Mouse (Mus musculus) liver, embryonic 14.5 days (tissue): ENCODE results near the gene Ccdc162. TPM values are rescaled to one million over a fixed set of nuclear protein-coding genes. Genes with fewer than 3 reads are reported as not detected.

Experiments used
- ATAC-seq: fragments of 200-750 bp; cut with Nextera tagmentation; 2 replicates; pipeline ENCODE4 v1.8.0; 2017; ENCODE audit warnings: moderate number of reproducible peaks, mild to moderate bottlenecking, moderate library complexity; ENCODE audit not compliant: insufficient read depth
- DNase-seq, 3 experiments: peaks; one replicate each; pipeline ENCODE4 v3.0.0-alpha.2; 2012 to 2013; ENCODE audit warnings: low read depth in 3 of 3, low spot score in 3 of 3
- H3K27ac ChIP-seq: fragments of 300-500 bp; sonication (generic); 2 replicates; pipeline ENCODE4 v1.5.1; 2014; ENCODE audit warnings: moderate library complexity, mild to moderate bottlenecking, control low read depth, inconsistent platforms
- H3K27me3 ChIP-seq: fragments of 300-500 bp; sonication (generic); 2 replicates; pipeline ENCODE4 v1.6.1; 2014; ENCODE audit warnings: mild to moderate bottlenecking, low read length, moderate library complexity; ENCODE audit not compliant: control insufficient read depth, insufficient read depth
- H3K36me3 ChIP-seq: fragments of 300-500 bp; sonication (generic); replicated peaks from 2 replicates; pipeline ENCODE4 v1.6.1; 2014; ENCODE audit warnings: low read depth; ENCODE audit not compliant: control insufficient read depth, insufficient read depth
- H3K4me1 ChIP-seq, 2 experiments: fragments of 200-500 bp in 1 of 2; fragments of 300-500 bp in 1 of 2; sonication (generic) in 1 of 2; replicated peaks; 2 replicates each; pipeline ENCODE4 v1.6.1; 2012 to 2014; ENCODE audit warnings: antibody characterized with exemption in 1 of 2, inconsistent platforms in 1 of 2, low read length in 1 of 2; ENCODE audit not compliant: control insufficient read depth in 2 of 2, insufficient read depth in 2 of 2
- H3K4me2 ChIP-seq: fragments of 300-500 bp; sonication (generic); 2 replicates; pipeline ENCODE4 v1.6.1; 2014; ENCODE audit warnings: low read depth, mild to moderate bottlenecking, control low read depth, moderate library complexity
- H3K4me3 ChIP-seq, 2 experiments: fragments of 200-500 bp in 1 of 2; fragments of 300-500 bp in 1 of 2; sonication (generic) in 1 of 2; 2 replicates each; pipeline ENCODE4 v1.5.1; 2012 to 2014; ENCODE audit warnings: low read depth in 2 of 2, low read length in 2 of 2, mild to moderate bottlenecking in 2 of 2, control low read depth in 1 of 2, inconsistent platforms in 1 of 2, moderate library complexity in 1 of 2; ENCODE audit not compliant: insufficient read depth in 1 of 2
- H3K9ac ChIP-seq: fragments of 300-500 bp; sonication (generic); replicated peaks from 2 replicates; pipeline ENCODE4 v1.6.1; 2014; ENCODE audit warnings: mild to moderate bottlenecking, control low read depth, moderate library complexity
- H3K9me3 ChIP-seq: fragments of 300-500 bp; sonication (generic); 2 replicates; pipeline ENCODE4 v1.6.1; 2016; ENCODE audit warnings: low read length, mixed read lengths; ENCODE audit not compliant: control insufficient read depth
- CTCF ChIP-seq: IDR thresholded peaks from 2 replicates; pipeline ENCODE4 v1.5.1; 2016; ENCODE audit warnings: antibody characterized with exemption, low read depth, control low read depth
- EP300 ChIP-seq: IDR thresholded peaks from 2 replicates; pipeline ENCODE4 v1.6.1; 2016; ENCODE audit warnings: antibody characterized with exemption, low read depth
- WGBS: fragments of 180-500 bp; shearing (Covaris S2); extraction: QIAGEN DNeasy Blood & Tissue Kit; methylation state at CpG from one replicate; pipeline ENCODE4 v1.1.7; 2014; ENCODE audit not compliant: insufficient replicate concordance; 5-methylcytosine and 5-hydroxymethylcytosine counted together
- polyA plus RNA-seq, 2 experiments: library from polyadenylated mRNA; depleted of rRNA in 1 of 2; stranded (reverse) in 1 of 2; unstranded in 1 of 2; fragments of >200 nt; fragmentation: Nextera tagmentation in 1 of 2; extraction: Ambion mirVana in 1 of 2; gene quantifications; 2 replicates each; pipeline versions ENCODE4 v1.2.1 to v1.2.3; 2012 to 2014

The Ccdc162 gene
- polyA plus RNA-seq, 2 experiments = 0.07 to 0.10 TPM

DNA sequence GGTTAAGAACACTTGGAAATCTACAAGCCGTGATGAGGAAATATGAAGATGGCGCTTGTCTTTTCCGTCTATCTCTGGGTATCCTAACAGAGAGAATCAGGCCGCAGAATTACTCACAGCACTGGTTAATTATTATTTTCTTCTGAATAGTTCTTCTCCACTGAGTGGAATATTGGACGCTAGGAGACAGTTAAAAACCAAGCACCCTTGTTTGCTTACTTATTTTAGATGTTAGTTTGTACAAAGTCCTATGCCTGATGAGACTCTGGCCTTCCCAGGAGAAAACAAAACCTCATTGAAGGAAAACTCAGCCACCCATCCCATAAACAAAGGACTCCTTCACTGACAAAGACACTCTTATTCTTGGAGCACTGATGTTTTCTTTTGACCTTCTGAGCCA lies 104.5 kb downstream of the Ccdc162 start:
- no peak for TF ChIP-seq EP300
- TF ChIP-seq CTCF = no peak

DNA sequence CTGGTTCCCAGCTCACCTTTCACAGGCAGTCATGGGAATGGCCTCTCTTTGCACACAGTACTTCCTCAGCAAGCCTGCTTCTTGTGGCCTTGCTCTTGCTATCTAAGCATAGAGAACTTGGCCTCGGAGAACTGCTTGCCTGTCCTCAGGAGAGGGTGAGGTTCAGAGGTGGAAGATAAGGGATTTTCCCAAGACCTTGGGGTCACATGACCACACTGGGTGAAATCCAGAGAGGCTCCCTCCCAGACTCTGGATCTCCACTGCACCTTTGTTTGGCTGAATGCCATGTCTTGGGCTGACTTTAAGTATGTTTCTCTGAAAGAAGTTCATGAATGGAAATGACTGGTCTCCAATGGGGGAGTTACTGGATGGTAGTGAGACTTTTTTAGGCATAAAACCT lies 107.0 kb downstream of the Ccdc162 start:
- Histone ChIP-seq H3K27me3 (no peaks in the 10 kb centered on the region), H3K9me3 (no peaks in the 10 kb centered on the region), H3K9ac (no peak overlapping the region), H3K4me1 (peaks cover 0 to 11% of the 10 kb centered on the region in 2 experiments; a peak in 2 of 4 replicates), H3K36me3 (no peaks in the 10 kb centered on the region), H3K4me2 (no peak overlapping the region), H3K27ac (no peak overlapping the region), H3K4me3 (no peak overlapping the region)
- no peak for TF ChIP-seq EP300
- TF ChIP-seq CTCF = no peak
- 33% methylated on average over 1 of the region's 1 CpGs for WGBS
- no peak for ATAC-seq
- no peak for DNase-seq

More for the DNA sequence above, 104.5 kb downstream of the Ccdc162 start:
- no peak for ATAC-seq
- H3K27ac ChIP-seq = no peak overlapping the region
- H3K4me3 ChIP-seq = no peak overlapping the region
- no peaks in the 10 kb centered on the region for H3K36me3 ChIP-seq
- 67% methylated on average over 5 of the region's 5 CpGs for WGBS
- H3K9me3 ChIP-seq = no peaks in the 10 kb centered on the region
- no peak overlapping the region for H3K4me2 ChIP-seq
- no peak overlapping the region for H3K9ac ChIP-seq
- H3K4me1 ChIP-seq = 0 out of 4 replicates have a peak, but pooled peaks cover 0 to 3% of the 10 kb centered on the region in 2 experiments
- no peaks in the 10 kb centered on the region for H3K27me3 ChIP-seq
- no peak for DNase-seq

DNA sequence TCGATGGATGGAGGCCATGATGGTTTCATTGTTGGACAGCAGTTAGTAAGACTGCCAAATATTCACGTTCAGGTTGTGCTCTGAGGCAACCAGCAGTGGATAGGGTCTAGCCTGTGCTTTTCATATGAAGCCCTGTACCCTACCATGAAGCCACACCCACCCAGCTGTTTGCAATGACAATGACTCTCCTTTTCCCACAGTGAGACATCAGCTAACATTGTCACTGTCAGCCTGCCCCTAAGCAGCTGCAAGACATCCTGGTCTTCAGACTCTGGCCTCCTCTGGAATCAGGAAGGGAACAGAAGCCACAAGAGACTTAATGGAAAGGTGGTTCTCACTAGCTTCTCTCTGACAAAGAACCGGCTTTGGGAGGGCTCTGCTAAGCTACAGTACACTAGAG lies 107.9 kb downstream of the Ccdc162 start:
- H3K4me2 ChIP-seq = no peak overlapping the region
- peaks cover 0 to 13% of the 10 kb centered on the region in 2 experiments; a peak in 2 of 4 replicates for H3K4me1 ChIP-seq
- TF ChIP-seq CTCF = no peak
- no peak for TF ChIP-seq EP300
- H3K27ac ChIP-seq = no peak overlapping the region
- ATAC-seq = no peak
- no peaks in the 10 kb centered on the region for H3K27me3 ChIP-seq
- no peak overlapping the region for H3K4me3 ChIP-seq
- no peak overlapping the region for H3K9ac ChIP-seq
- H3K36me3 ChIP-seq = no peaks in the 10 kb centered on the region
- 52% methylated on average over 3 of the region's 3 CpGs for WGBS
- DNase-seq = no peak
- no peaks in the 10 kb centered on the region for H3K9me3 ChIP-seq

DNA sequence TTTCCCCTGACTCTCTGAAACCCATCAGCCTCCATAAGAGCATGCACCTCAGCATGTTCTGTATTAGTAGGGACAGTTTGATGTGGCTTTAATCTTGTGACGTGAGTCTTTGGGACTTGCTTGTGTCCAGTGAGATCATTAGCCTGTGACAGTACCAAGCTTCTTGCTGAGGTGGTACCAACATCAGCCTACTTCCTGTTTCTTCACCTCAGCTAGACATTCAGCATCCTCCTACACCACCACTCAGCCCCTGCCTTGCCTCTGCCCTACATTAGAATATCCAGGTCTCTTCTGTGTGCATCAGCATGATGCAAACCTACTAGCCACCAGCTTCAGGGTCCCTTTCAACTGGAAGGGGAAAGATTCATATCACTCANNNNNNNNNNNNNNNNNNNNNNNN lies 113.8 kb downstream of the Ccdc162 start:
- ATAC-seq (no peak), DNase-seq (no peak)
- Histone ChIP-seq H3K36me3 (no peaks in the 10 kb centered on the region), H3K4me1 (peaks cover 0 to 11% of the 10 kb centered on the region in 2 experiments; a peak in 2 of 4 replicates), H3K27ac (no peak overlapping the region), H3K27me3 (no peaks in the 10 kb centered on the region), H3K9me3 (no peaks in the 10 kb centered on the region), H3K4me3 (no peak overlapping the region), H3K9ac (no peak overlapping the region), H3K4me2 (no peak overlapping the region)
- TF ChIP-seq CTCF (no peak), EP300 (no peak)
- WGBS = 44% methylated on average over 1 of the region's 1 CpGs

DNA sequence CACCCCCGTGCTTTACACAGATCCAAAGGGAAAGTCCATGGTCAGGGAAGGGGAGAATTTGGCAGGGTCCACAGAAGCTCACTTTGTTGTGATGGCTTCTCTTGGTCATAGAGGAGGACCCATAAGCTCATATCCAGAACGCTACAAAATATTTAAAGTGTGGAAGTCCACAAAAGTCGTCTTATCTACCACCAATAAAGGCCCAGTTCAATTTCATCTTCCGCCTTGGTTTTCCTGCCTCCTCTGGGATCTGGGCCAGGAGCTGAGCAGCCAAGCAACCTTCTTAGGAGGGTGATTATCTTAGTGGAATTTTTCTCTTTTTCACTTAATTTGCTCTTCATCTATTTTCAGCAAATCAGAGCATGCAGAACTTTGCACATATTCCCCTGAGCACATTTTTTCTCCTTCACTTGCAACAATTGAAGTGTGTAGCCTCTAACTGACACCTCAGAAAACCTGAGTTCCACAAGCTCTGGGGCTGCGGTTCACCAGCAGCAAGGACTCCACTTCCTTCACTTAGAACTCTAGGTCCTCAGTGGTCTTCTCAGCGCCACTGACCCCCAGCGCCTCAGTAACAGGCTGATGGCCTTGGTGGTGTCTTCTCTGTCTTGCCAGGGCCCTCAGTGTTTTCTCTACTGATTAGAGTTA lies 114.4 kb downstream of the Ccdc162 start:
- no peak for DNase-seq
- no peaks in the 10 kb centered on the region for H3K9me3 ChIP-seq
- TF ChIP-seq CTCF (no peak), EP300 (no peak)
- no peak overlapping the region for H3K4me3 ChIP-seq
- no peak overlapping the region for H3K27ac ChIP-seq
- WGBS = 49% methylated on average over 7 of the region's 7 CpGs
- no peaks in the 10 kb centered on the region for H3K27me3 ChIP-seq
- H3K9ac ChIP-seq = no peak overlapping the region
- peaks cover 0 to 11% of the 10 kb centered on the region in 2 experiments; a peak in 2 of 4 replicates for H3K4me1 ChIP-seq
- H3K36me3 ChIP-seq = no peaks in the 10 kb centered on the region
- no peak overlapping the region for H3K4me2 ChIP-seq
- ATAC-seq = no peak
